Mouse (Mus musculus) ES-E14 (cell line): ENCODE measurements around the gene Sft2d2.

ENCODE experiments used
- CHD2 ChIP-seq: IDR thresholded peaks from 2 replicates; pipeline ENCODE4 v1.6.1; 2014; ENCODE audit warnings: mild to moderate bottlenecking, low read depth, low read length, inconsistent platforms
- HCFC1 ChIP-seq: IDR thresholded peaks from 2 replicates; pipeline ENCODE4 v1.6.1; 2012; ENCODE audit warnings: low read length, inconsistent platforms, borderline replicate concordance; ENCODE audit not compliant: insufficient read depth
- MAFK ChIP-seq: IDR thresholded peaks from 2 replicates; pipeline ENCODE4 v1.6.1; 2014; ENCODE audit warnings: mild to moderate bottlenecking, low read depth, low read length, inconsistent platforms; ENCODE audit not compliant: insufficient read depth
- ZC3H11A ChIP-seq: IDR thresholded peaks from 2 replicates; pipeline ENCODE4 v1.6.1; 2012; ENCODE audit warnings: low read depth, mild to moderate bottlenecking, inconsistent platforms, low read length, borderline replicate concordance
- ZNF384 ChIP-seq: IDR thresholded peaks from 2 replicates; pipeline ENCODE4 v1.6.1; 2012; ENCODE audit warnings: low read depth, low read length, inconsistent platforms

GRCm38 (mm10) chr1:165201445-165202012 lies 7.3 kb upstream of the Sft2d2 start:
- no peak for TF ChIP-seq MAFK
- TF ChIP-seq CHD2: no peak
- TF ChIP-seq HCFC1: no peak
- no peak for TF ChIP-seq ZNF384
- TF ChIP-seq ZC3H11A: no peak
